In the genomic region with DNA sequence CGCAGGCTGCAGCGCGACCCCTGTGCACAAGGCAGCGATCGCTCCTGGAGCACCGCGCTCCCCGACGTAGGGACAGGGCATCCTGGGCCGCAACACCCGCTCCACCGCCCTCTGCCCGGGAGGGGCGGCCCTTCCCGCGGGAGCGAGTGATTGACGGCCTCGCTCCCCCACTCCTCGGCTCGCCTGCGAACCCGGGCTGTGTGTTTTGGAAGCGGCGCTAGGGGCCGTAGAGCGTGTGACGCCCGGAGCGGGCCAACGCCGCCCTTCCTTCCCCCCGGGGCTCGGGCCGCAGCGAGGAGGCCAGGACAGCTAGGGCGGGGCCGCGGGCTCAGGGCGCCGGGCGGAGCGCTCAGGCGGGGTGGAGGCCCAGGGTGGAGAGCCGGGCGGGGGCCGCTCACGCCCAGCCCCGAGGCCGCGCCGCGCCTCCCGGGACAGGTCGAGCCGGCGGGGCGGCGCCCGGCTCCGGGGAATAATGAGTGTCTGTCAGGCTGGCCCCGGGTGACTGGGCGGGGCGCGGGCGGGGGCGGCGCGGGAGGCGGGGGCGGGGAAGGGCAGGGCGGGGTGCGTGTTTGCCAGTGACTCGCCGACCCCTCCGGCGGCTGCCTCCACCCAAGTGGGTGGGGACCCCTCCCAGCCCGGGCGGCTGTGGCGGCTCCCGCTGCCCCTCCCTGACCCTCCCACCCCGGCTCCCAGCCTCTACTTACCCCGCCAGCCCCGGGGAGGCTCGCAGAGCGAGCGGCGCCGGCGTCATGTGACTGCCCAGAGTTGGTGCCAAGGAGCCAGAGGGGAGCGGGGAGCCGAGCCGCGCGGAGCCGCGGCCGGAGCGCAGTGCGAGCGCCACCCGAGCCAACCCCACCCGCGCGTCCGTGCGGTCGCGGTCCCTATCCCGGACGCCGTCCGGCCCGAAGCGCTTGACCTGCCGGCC, we compare ENCODE assay signal across 8 mouse cellular contexts. TPM values are rescaled to one million over a fixed set of nuclear protein-coding genes. Genes with fewer than 3 reads are reported as not detected.
DNase-seq lines count a peak whose midpoint lies in the region; ATAC-seq and TF ChIP-seq lines count a peak whose summit lies in the region.

A gene (plus strand): TSS at position 594 of the 925 bp plus-strand sequence.

- ATAC-seq in erythroblast, adult 5-6 weeks (replicated peaks; ENCODE audit: low FRiP score, poor library complexity, severe bottlenecking): peak; percentile 75
- peak; percentile 96 for ATAC-seq in heart, embryonic 11.5 days (replicated peaks; ENCODE audit: insufficient number of reproducible peaks, low FRiP score, low TSS enrichment)
- peak; percentile 95 for ATAC-seq in kidney, embryonic 15.5 days (replicated peaks; ENCODE audit: low FRiP score)
- ATAC-seq in liver, embryonic 11.5 days (replicated peaks; ENCODE audit: low FRiP score): peak; percentile 94

- H3K27me3 ChIP-seq in C2C12 (ENCODE audit: control insufficient read depth, insufficient read depth, insufficient read length) (no peaks in the 10 kb centered on the region), myocyte (ENCODE audit: control insufficient read depth, insufficient read depth, insufficient read length) (no peaks in the 10 kb centered on the region)
- H3K27me3 ChIP-seq in heart, embryonic 11.5 days (ENCODE audit: control insufficient read depth, insufficient read depth, low read length): no peaks in the 10 kb centered on the region
- no peaks in the 10 kb centered on the region for H3K27me3 ChIP-seq in kidney, embryonic 15.5 days
- no peaks in the 10 kb centered on the region for H3K27me3 ChIP-seq in liver, embryonic 11.5 days (replicated peaks; ENCODE audit: control insufficient read depth, insufficient read depth, low read length)
- H3K27me3 ChIP-seq in splenic B cell, adult 2 months (ENCODE audit: control insufficient read depth, insufficient read depth, low read length, poor library complexity, severe bottlenecking): no peaks in the 10 kb centered on the region

- H3K27ac ChIP-seq in heart, embryonic 11.5 days (ENCODE audit: low read depth, low read length): peak within 1 kb of the TSS; percentile 97
- peak within 1 kb of the TSS; percentile 99 for H3K27ac ChIP-seq in kidney, embryonic 15.5 days
- peak within 1 kb of the TSS; percentile 98 for H3K27ac ChIP-seq in liver, embryonic 11.5 days (ENCODE audit: low read depth, low read length)

- no peak for TF ChIP-seq CTCF in C2C12 (IDR thresholded peaks at IDR 0.05; ENCODE audit: control insufficient read depth, insufficient read depth, insufficient read length)

- H3ac ChIP-seq in C2C12 (ENCODE audit: control insufficient read depth, insufficient read length, low read depth): peak within 1 kb of the TSS; percentile 76
- peak within 1 kb of the TSS; percentile 98 for H3ac ChIP-seq in myocyte (ENCODE audit: control insufficient read depth, insufficient read length)

- peaks cover 22% of the 10 kb centered on the region for H3K4me1 ChIP-seq in heart, embryonic 11.5 days (ENCODE audit: control insufficient read depth, insufficient read depth, low read length)
- H3K4me1 ChIP-seq in kidney, embryonic 15.5 days: peaks cover 35% of the 10 kb centered on the region
- peaks cover 38% of the 10 kb centered on the region for H3K4me1 ChIP-seq in liver, embryonic 11.5 days (replicated peaks; ENCODE audit: control insufficient read depth, insufficient read depth, low read length)

- H3K36me3 ChIP-seq in C2C12 (ENCODE audit: control insufficient read depth, insufficient read depth) (peaks cover 12% of the 10 kb centered on the region), myocyte (ENCODE audit: control insufficient read depth, insufficient read depth) (no peaks in the 10 kb centered on the region)
- H3K36me3 ChIP-seq in heart, embryonic 11.5 days (ENCODE audit: control insufficient read depth, insufficient read depth, low read length): no peaks in the 10 kb centered on the region
- 0 out of 2 replicates have a peak, but pooled peaks cover 3% of the 10 kb centered on the region for H3K36me3 ChIP-seq in kidney, embryonic 15.5 days
- no peaks in the 10 kb centered on the region for H3K36me3 ChIP-seq in liver, embryonic 11.5 days (ENCODE audit: control insufficient read depth, insufficient read depth, low read length)
- no peaks in the 10 kb centered on the region for H3K36me3 ChIP-seq in splenic B cell, adult 2 months (ENCODE audit: control insufficient read depth, insufficient read depth, low read length, poor library complexity, severe bottlenecking)

- peaks cover 48% of the 10 kb centered on the region for H3K79me2 ChIP-seq in C2C12 (ENCODE audit: control insufficient read depth, insufficient read depth)
- peaks cover 45% of the 10 kb centered on the region for H3K79me2 ChIP-seq in myocyte (ENCODE audit: control insufficient read depth, insufficient read depth)

- under 1% methylated on average over 67 of the region's 116 CpGs for WGBS in heart, embryonic 11.5 days (ENCODE audit: insufficient replicate concordance)
- WGBS in kidney, embryonic 15.5 days: under 1% methylated on average over 93 of the region's 116 CpGs
- WGBS in liver, embryonic 11.5 days: under 1% methylated on average over 94 of the region's 116 CpGs

- peak; percentile 94 for TF ChIP-seq POLR2A in myocyte (IDR thresholded peaks at IDR 0.05; ENCODE audit: insufficient read length, low read depth)

- no peaks in the 10 kb centered on the region for H3K9me3 ChIP-seq in heart, embryonic 11.5 days (replicated peaks; ENCODE audit: control insufficient read depth, low read length)
- H3K9me3 ChIP-seq in kidney, embryonic 15.5 days (replicated peaks): no peaks in the 10 kb centered on the region
- H3K9me3 ChIP-seq in liver, embryonic 11.5 days (ENCODE audit: control insufficient read depth, low read length): peaks cover 3% of the 10 kb centered on the region; the same call in 1 of the 2 replicates

- peak within 1 kb of the TSS; percentile 98 for H3K9ac ChIP-seq in heart, embryonic 11.5 days (ENCODE audit: low read depth, low read length)
- H3K9ac ChIP-seq in kidney, embryonic 15.5 days: peak within 1 kb of the TSS; percentile 97
- H3K9ac ChIP-seq in liver, embryonic 11.5 days (ENCODE audit: low read depth, low read length): peak within 1 kb of the TSS; percentile 98

- peaks cover 39% of the 10 kb centered on the region for H3K79me3 ChIP-seq in C2C12 (ENCODE audit: low read depth)

- peak within 1 kb of the TSS; percentile 79 for H3K4me2 ChIP-seq in heart, embryonic 11.5 days
- peak within 1 kb of the TSS; percentile 82 for H3K4me2 ChIP-seq in kidney, embryonic 15.5 days
- H3K4me2 ChIP-seq in liver, embryonic 11.5 days: peak within 1 kb of the TSS; percentile 73
- peak within 1 kb of the TSS; percentile 91 for H3K4me2 ChIP-seq in myocyte (ENCODE audit: low read depth)

- H3K4me3 ChIP-seq in C2C12 (ENCODE audit: insufficient read depth, poor library complexity, severe bottlenecking): peak within 1 kb of the TSS; percentile 82
- H3K4me3 ChIP-seq in heart, embryonic 11.5 days (ENCODE audit: low read depth, low read length): peak within 1 kb of the TSS; percentile 87
- H3K4me3 ChIP-seq in kidney, embryonic 15.5 days (replicated peaks): peak within 1 kb of the TSS; percentile 92
- peak within 1 kb of the TSS; percentile 94 for H3K4me3 ChIP-seq in liver, embryonic 11.5 days (ENCODE audit: low read depth, low read length)
- peak within 1 kb of the TSS; percentile 63 for H3K4me3 ChIP-seq in myocyte

- peak; percentile 92 for DNase-seq in brain, adult 2 months (ENCODE audit: low read depth, low spot score)
- DNase-seq in liver, embryonic 11.5 days (ENCODE audit: low spot score): peak; percentile 93
- peak; percentile 91 for DNase-seq in splenic B cell, adult 2 months (ENCODE audit: low read depth, low spot score)

TF ChIP-seq in C2C12, 6 proteins besides CTCF, POLR2A, EP300 and RAD21:
- TF ChIP-seq MAX (IDR thresholded peaks at IDR 0.05) (no peak), USF1 (IDR thresholded peaks at IDR 0.05; ENCODE audit: low read depth) (peak; percentile 69)
TF ChIP-seq in C2C12: peak in this region for 1.

TF ChIP-seq in myocyte, 11 proteins besides CTCF, POLR2A, EP300 and RAD21:
- TF ChIP-seq CEBPB (IDR thresholded peaks at IDR 0.05; ENCODE audit: insufficient read depth, poor library complexity, severe bottlenecking) (no peak), POLR2AphosphoS2 (IDR thresholded peaks at IDR 0.05; ENCODE audit: insufficient read length, low read depth) (peak; percentile 96), E2F4 (IDR thresholded peaks at IDR 0.05; ENCODE audit: insufficient read depth) (no peak), MAX (IDR thresholded peaks at IDR 0.05; ENCODE audit: low read depth) (no peak), USF1 (IDR thresholded peaks at IDR 0.05; ENCODE audit: low read depth) (peak; percentile 77), MYOG (IDR thresholded peaks at IDR 0.05; ENCODE audit: control insufficient read depth in 1 of 3, insufficient read depth in 1 of 3, insufficient read length in 2 of 3, low read depth in 2 of 3) (peak in 1 of 3 experiments; percentile 39), MYOD1 (IDR thresholded peaks at IDR 0.05; ENCODE audit: control insufficient read depth in 1 of 3, insufficient read length in 2 of 3, low read depth in 2 of 3) (no peak), REST (IDR thresholded peaks at IDR 0.05; ENCODE audit: insufficient read depth, insufficient read length) (peak; percentile 2), TCF3 (IDR thresholded peaks at IDR 0.05; ENCODE audit: insufficient read length, low read depth) (peak; percentile 3), SRF (IDR thresholded peaks at IDR 0.05; ENCODE audit: control insufficient read depth, insufficient read length, low read depth) (no peak), TCF12 (IDR thresholded peaks at IDR 0.05; ENCODE audit: insufficient read depth, poor library complexity, severe bottlenecking) (no peak)

RNA-seq across cellular contexts. Expression of the gene that starts here (rescaled TPM):
- polyA plus RNA-seq in C2C12 (2012; fragmentation: generic; extraction: Trizol) (9.5 TPM), myocyte (2012; fragmentation: generic; extraction: Trizol) (27.4 TPM)
- total RNA-seq in erythroblast, adult 5-6 weeks (2015; ENCODE audit: low replicate concordance): 207 and 277 TPM in 2 replicates
- total RNA-seq in erythroblast, adult 5-6 weeks (2017; ENCODE audit: low replicate concordance): 170 and 195 TPM in 2 replicates
- polyA plus RNA-seq in heart, embryonic 11.5 days (2014; fragmentation: Nextera tagmentation; extraction: Ambion mirVana): 47.3 and 58.9 TPM in 2 replicates
- polyA plus RNA-seq in kidney, embryonic 15.5 days (2015; fragmentation: Nextera tagmentation; extraction: Ambion mirVana): 62.2 and 63.6 TPM in 2 replicates
- 66.9 and 68.7 TPM in 2 replicates for polyA plus RNA-seq in liver, embryonic 11.5 days (2014; fragmentation: Nextera tagmentation; extraction: Ambion mirVana)

Comparison
In these comparisons a context has a peak if more than half of its experiments do, and no peak if none do; other contexts are left out.
1. Peak in every context shown above with its lines: DNase-seq, ATAC-seq, H3K4me3 ChIP-seq and H3K27ac ChIP-seq.